8 mouse cellular contexts compared by ENCODE assay signal in the genomic region with DNA sequence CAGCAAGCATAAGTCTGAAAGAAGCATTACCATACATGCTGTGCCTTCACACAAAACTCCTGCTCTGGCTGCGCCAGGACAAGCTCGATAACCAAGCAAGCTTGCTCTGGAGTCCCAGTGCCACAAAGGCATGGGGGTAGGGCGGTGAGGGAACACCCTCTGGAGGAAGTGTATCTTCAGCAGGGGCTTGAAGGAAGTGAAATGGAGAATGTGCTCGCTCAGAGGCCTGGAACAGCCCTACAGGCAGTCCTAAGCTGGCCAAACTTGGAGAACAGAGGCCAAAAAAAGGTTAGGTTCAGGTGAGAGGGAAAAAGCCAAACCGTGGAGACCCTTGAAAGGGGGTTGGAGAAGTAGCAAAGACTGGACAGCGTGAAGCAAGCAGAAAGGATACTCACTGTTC. TPM values are rescaled to one million over a fixed set of nuclear protein-coding genes. Genes with fewer than 3 reads are reported as not detected.
DNase-seq lines count a peak whose midpoint lies in the region; ATAC-seq and TF ChIP-seq lines count a peak whose summit lies in the region.

No protein-coding gene starts in this region.

- H3K4me3 ChIP-seq in brown adipose tissue, adult 24 weeks (ENCODE audit: insufficient read depth, low read depth, low read length) = peak overlapping the region; percentile 84
- peak overlapping the region; percentile 86 for H3K4me3 ChIP-seq in heart, postnatal 0 days (ENCODE audit: low read depth, low read length)
- peak overlapping the region; percentile 99 for H3K4me3 ChIP-seq in limb, embryonic 13.5 days
- 0 out of 2 replicates have a peak overlapping the region, but pooled peaks have one; percentile 98 for H3K4me3 ChIP-seq in midbrain, embryonic 14.5 days (replicated peaks; ENCODE audit: low read depth, low read length)

- no peak for TF ChIP-seq EP300 in heart, postnatal 0 days (IDR thresholded peaks at IDR 0.05; ENCODE audit: low read depth)

- 43% methylated on average over 6 of the region's 6 CpGs for WGBS in heart, postnatal 0 days
- WGBS in limb, embryonic 13.5 days = 47% methylated on average over 6 of the region's 6 CpGs
- 43% methylated on average over 6 of the region's 6 CpGs for WGBS in midbrain, embryonic 14.5 days

- H3K36me3 ChIP-seq in heart, postnatal 0 days (replicated peaks; ENCODE audit: control insufficient read depth, insufficient read depth, low read length) = no peaks in the 10 kb centered on the region; the same call in 1 of the 2 replicates
- H3K36me3 ChIP-seq in limb, embryonic 13.5 days = peaks cover 18% of the 10 kb centered on the region
- H3K36me3 ChIP-seq in midbrain, embryonic 14.5 days (ENCODE audit: control insufficient read depth, insufficient read depth, low read length) = peaks cover 20% of the 10 kb centered on the region

- DNase-seq in frontal cortex, postnatal 10 days (ENCODE audit: low spot score in 2 of 2) = peak; percentile 37 to 44
- DNase-seq in frontal cortex, postnatal 36 days (ENCODE audit: low spot score in 2 of 2) = no peak
- peak; percentile 21 for DNase-seq in heart, postnatal 0 days (ENCODE audit: low spot score)
- no peak for DNase-seq in midbrain, embryonic 14.5 days
- DNase-seq in Muller cell, postnatal 12 days (ENCODE audit: inconsistent ontology term) = no peak
- no peak for DNase-seq in gastrocnemius, postnatal 10 days

- H3K4me2 ChIP-seq in heart, postnatal 0 days (ENCODE audit: low read depth, low read length) = peak overlapping the region; percentile 92
- peak overlapping the region; percentile 87 for H3K4me2 ChIP-seq in limb, embryonic 13.5 days (replicated peaks)
- peak overlapping the region; percentile 94 for H3K4me2 ChIP-seq in midbrain, embryonic 14.5 days (ENCODE audit: low read length)

- peak overlapping the region; percentile 65 for H3K27ac ChIP-seq in brown adipose tissue, adult 24 weeks (replicated peaks; ENCODE audit: low read depth, low read length)
- peak overlapping the region; percentile 79 for H3K27ac ChIP-seq in heart, postnatal 0 days (ENCODE audit: low read depth)
- peak overlapping the region; percentile 22; the same call in 1 of the 2 replicates for H3K27ac ChIP-seq in limb, embryonic 13.5 days
- no peak overlapping the region for H3K27ac ChIP-seq in midbrain, embryonic 14.5 days (replicated peaks; ENCODE audit: low read depth, low read length)

- no peaks in the 10 kb centered on the region for H3K27me3 ChIP-seq in heart, postnatal 0 days (ENCODE audit: control insufficient read depth, insufficient read depth, low read length)
- H3K27me3 ChIP-seq in limb, embryonic 13.5 days = no peaks in the 10 kb centered on the region
- H3K27me3 ChIP-seq in midbrain, embryonic 14.5 days (ENCODE audit: control insufficient read depth, insufficient read depth, low read length) = no peaks in the 10 kb centered on the region

- no peak for TF ChIP-seq CTCF in heart, postnatal 0 days (IDR thresholded peaks at IDR 0.05; ENCODE audit: low read depth)

- H3K9me3 ChIP-seq in heart, postnatal 0 days (replicated peaks; ENCODE audit: control insufficient read depth, low read length) = no peaks in the 10 kb centered on the region
- H3K9me3 ChIP-seq in limb, embryonic 13.5 days = no peaks in the 10 kb centered on the region
- H3K9me3 ChIP-seq in midbrain, embryonic 14.5 days (ENCODE audit: control insufficient read depth, low read length) = no peaks in the 10 kb centered on the region

- ATAC-seq in heart, postnatal 0 days (ENCODE audit: insufficient read depth, low read depth) = no peak
- ATAC-seq in limb, embryonic 13.5 days (ENCODE audit: low FRiP score, low read depth) = no peak
- ATAC-seq in midbrain, embryonic 14.5 days (ENCODE audit: low FRiP score, low TSS enrichment) = no peak

- H3K4me1 ChIP-seq in brown adipose tissue, adult 24 weeks (ENCODE audit: control insufficient read depth, insufficient read depth, insufficient read length, low read length) = peaks cover 6% of the 10 kb centered on the region; the same call in 1 of the 2 replicates
- peaks cover 13% of the 10 kb centered on the region for H3K4me1 ChIP-seq in heart, postnatal 0 days (ENCODE audit: control insufficient read depth, insufficient read depth)
- H3K4me1 ChIP-seq in limb, embryonic 13.5 days = peaks cover 27% of the 10 kb centered on the region
- H3K4me1 ChIP-seq in midbrain, embryonic 14.5 days (ENCODE audit: control insufficient read depth, insufficient read depth, low read length) = peaks cover 11% of the 10 kb centered on the region; the same call in 1 of the 2 replicates

- H3K9ac ChIP-seq in heart, postnatal 0 days (replicated peaks; ENCODE audit: low read depth, low read length) = peak overlapping the region; percentile 90; the same call in 1 of the 2 replicates
- peak overlapping the region; percentile 96 for H3K9ac ChIP-seq in limb, embryonic 13.5 days
- H3K9ac ChIP-seq in midbrain, embryonic 14.5 days (replicated peaks; ENCODE audit: low read length) = peak overlapping the region; percentile 95; the same call in 1 of the 2 replicates

RNA-seq across cellular contexts. Expression of a gene that starts 1.8 kb away (rescaled TPM):
- polyA plus RNA-seq in brown adipose tissue, adult 24 weeks (2012; ENCODE audit: insufficient read depth, insufficient read length, missing spikeins) = 2.9 and 3.8 TPM in 2 replicates
- 8.9 and 16.7 TPM in 2 replicates for total RNA-seq in heart, postnatal 0 days (2014; rRNA removed; ENCODE audit: low replicate concordance)
- polyA plus RNA-seq in heart, postnatal 0 days (2015; fragmentation: Nextera tagmentation; extraction: Ambion mirVana) = 1.9 and 2.1 TPM in 2 replicates
- 5.8 and 7.4 TPM in 2 replicates for polyA plus RNA-seq in limb, embryonic 13.5 days (2015; fragmentation: Nextera tagmentation; extraction: Ambion mirVana)
- polyA plus RNA-seq in midbrain, embryonic 14.5 days (2014; fragmentation: Nextera tagmentation; extraction: Ambion mirVana) = 5.6 and 9.2 TPM in 2 replicates
- 10 to 100 TPM; 10.4 to 13.6 TPM for total RNA-seq in gastrocnemius, postnatal 10 days (2021)

RNA-seq across cellular contexts. Expression of a gene that starts 39.0 kb away (rescaled TPM):
- polyA plus RNA-seq in brown adipose tissue, adult 24 weeks (2012; ENCODE audit: insufficient read depth, insufficient read length, missing spikeins) = 11.2 and 11.4 TPM in 2 replicates
- 10.5 and 11.8 TPM in 2 replicates for total RNA-seq in heart, postnatal 0 days (2014; rRNA removed; ENCODE audit: low replicate concordance)
- polyA plus RNA-seq in heart, postnatal 0 days (2015; fragmentation: Nextera tagmentation; extraction: Ambion mirVana) = 11.5 and 12.3 TPM in 2 replicates
- 17.7 and 18.2 TPM in 2 replicates for polyA plus RNA-seq in limb, embryonic 13.5 days (2015; fragmentation: Nextera tagmentation; extraction: Ambion mirVana)
- polyA plus RNA-seq in midbrain, embryonic 14.5 days (2014; fragmentation: Nextera tagmentation; extraction: Ambion mirVana) = 29.9 and 33.0 TPM in 2 replicates
- total RNA-seq in gastrocnemius, postnatal 10 days (2021) = 10 to 100 TPM; 16.8 to 21.0 TPM

RNA-seq across cellular contexts. Expression of a gene that starts 58.1 kb away (rescaled TPM):
- 1.1 and 1.5 TPM in 2 replicates for polyA plus RNA-seq in brown adipose tissue, adult 24 weeks (2012; ENCODE audit: insufficient read depth, insufficient read length, missing spikeins)
- 3.4 and 6.9 TPM in 2 replicates for total RNA-seq in heart, postnatal 0 days (2014; rRNA removed; ENCODE audit: low replicate concordance)
- 2.7 and 3.2 TPM in 2 replicates for polyA plus RNA-seq in heart, postnatal 0 days (2015; fragmentation: Nextera tagmentation; extraction: Ambion mirVana)
- polyA plus RNA-seq in limb, embryonic 13.5 days (2015; fragmentation: Nextera tagmentation; extraction: Ambion mirVana) = 4.3 and 5.1 TPM in 2 replicates
- polyA plus RNA-seq in midbrain, embryonic 14.5 days (2014; fragmentation: Nextera tagmentation; extraction: Ambion mirVana) = 41.1 and 58.8 TPM in 2 replicates
- 1 to 10 TPM; 4.1 to 5.2 TPM for total RNA-seq in gastrocnemius, postnatal 10 days (2021)

Comparison
In these comparisons a context has a peak if more than half of its experiments do, and no peak if none do; other contexts are left out.
1. DNase-seq: peak in frontal cortex, postnatal 10 days (2 of 2) and heart, postnatal 0 days (single experiment); none in frontal cortex, postnatal 36 days (0 of 2), midbrain, embryonic 14.5 days (single experiment), Muller cell, postnatal 12 days (single experiment) and gastrocnemius, postnatal 10 days (single experiment).
2. Peak in every context shown above with its lines, with median percentiles within 50 percentile points of each other: H3K4me3 ChIP-seq, H3K4me2 ChIP-seq and H3K9ac ChIP-seq.